Mouse (Mus musculus): ENCODE measurements around the gene Rgs10. TPM values are rescaled to one million over a fixed set of nuclear protein-coding genes. Genes with fewer than 3 reads are reported as not detected.

Rgs10 gene
- polyA plus RNA-seq, 1 experiment from 2014 or later, result 26.1 TPM

- Histone ChIP-seq H3K9ac (replicated peaks) (no peak overlapping the region), H3K4me2 (replicated peaks) (no peak overlapping the region), H3K4me3 (replicated peaks) (no peak overlapping the region), H3K36me3 (no peaks in the 10 kb centered on the region), H3K27ac (no peak overlapping the region), H3K27me3 (no peaks in the 10 kb centered on the region), H3K4me1 (replicated peaks) (no peaks in the 10 kb centered on the region), H3K9me3 (no peaks in the 10 kb centered on the region)
- WGBS, result 76% methylated on average over 3 of the region's 4 CpGs
- ATAC-seq, result no peak
Measured at GRCm38 (mm10) chr7:128365096-128365715, 53.4 kb downstream of the Rgs10 start.

GRCm38 (mm10) chr7:128364526-128364925 lies 54.0 kb downstream of the Rgs10 start:
- no peaks in the 10 kb centered on the region for H3K36me3 ChIP-seq
- no peak overlapping the region for H3K9ac ChIP-seq (replicated peaks)
- H3K4me3 ChIP-seq (replicated peaks), result no peak overlapping the region
- H3K4me2 ChIP-seq (replicated peaks), result no peak overlapping the region
- no peak overlapping the region for H3K27ac ChIP-seq
- H3K4me1 ChIP-seq (replicated peaks), result no peaks in the 10 kb centered on the region
- H3K27me3 ChIP-seq, result no peaks in the 10 kb centered on the region
- no peaks in the 10 kb centered on the region for H3K9me3 ChIP-seq
- 89% methylated on average over 11 of the region's 11 CpGs for WGBS
- ATAC-seq, result no peak

- Histone ChIP-seq H3K4me2 (replicated peaks) (no peak overlapping the region), H3K4me1 (replicated peaks) (no peaks in the 10 kb centered on the region), H3K9ac (replicated peaks) (no peak overlapping the region), H3K27me3 (no peaks in the 10 kb centered on the region), H3K4me3 (replicated peaks) (no peak overlapping the region), H3K27ac (no peak overlapping the region), H3K36me3 (no peaks in the 10 kb centered on the region), H3K9me3 (no peaks in the 10 kb centered on the region)
- ATAC-seq, result no peak
- 76% methylated on average over 10 of the region's 10 CpGs for WGBS
Measured at GRCm38 (mm10) chr7:128363806-128364205, 54.8 kb downstream of the Rgs10 start.

DNA sequence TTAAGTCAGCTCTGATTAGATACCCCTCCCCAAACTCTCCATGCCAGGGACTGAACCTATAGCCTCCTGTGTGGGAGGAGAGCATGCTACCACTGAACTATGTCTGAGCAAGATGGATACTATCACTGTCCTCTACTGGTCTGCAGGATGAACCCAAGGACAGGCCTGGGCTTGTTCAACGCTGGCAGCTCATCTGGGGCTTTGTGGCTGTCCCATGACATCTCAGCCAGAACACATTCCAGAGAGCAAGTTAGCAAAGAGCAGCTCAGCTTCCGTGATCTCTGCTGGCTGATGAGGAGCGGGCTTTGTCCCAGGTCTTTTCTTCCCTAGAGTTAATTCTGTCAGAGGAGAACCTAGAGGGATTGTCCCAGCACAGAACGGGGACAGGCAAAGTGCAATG lies 55.6 kb downstream of the Rgs10 start:
- Histone ChIP-seq H3K36me3 (no peaks in the 10 kb centered on the region), H3K27ac (no peak overlapping the region), H3K9me3 (no peaks in the 10 kb centered on the region), H3K9ac (replicated peaks) (no peak overlapping the region), H3K4me2 (replicated peaks) (no peak overlapping the region), H3K27me3 (no peaks in the 10 kb centered on the region), H3K4me3 (replicated peaks) (no peak overlapping the region), H3K4me1 (replicated peaks) (no peaks in the 10 kb centered on the region)
- 64% methylated on average over 4 of the region's 4 CpGs for WGBS
- no peak for ATAC-seq

DNA sequence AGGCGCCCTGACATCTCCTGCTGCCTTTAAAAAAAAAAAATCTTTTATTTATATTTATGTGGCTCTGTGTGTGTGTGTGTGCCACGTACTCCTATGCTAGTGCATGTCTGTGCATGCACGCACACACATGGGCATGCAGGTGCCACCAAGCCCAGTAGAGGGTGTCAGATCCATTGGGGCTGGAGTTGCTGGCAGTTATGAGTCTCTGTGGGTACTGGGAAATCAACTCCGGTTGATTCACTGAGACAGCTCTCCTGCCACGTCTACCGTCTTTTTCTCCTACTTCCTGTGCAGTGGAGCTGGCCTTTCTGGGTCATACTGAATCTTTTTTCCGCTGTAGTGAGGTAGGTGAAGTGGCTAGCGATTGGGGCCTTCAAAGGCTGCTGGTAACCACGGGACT lies 58.8 kb downstream of the Rgs10 start:
- ATAC-seq, result no peak
- Histone ChIP-seq H3K4me1 (replicated peaks) (no peaks in the 10 kb centered on the region), H3K4me3 (replicated peaks) (no peak overlapping the region), H3K27ac (no peak overlapping the region), H3K9ac (replicated peaks) (no peak overlapping the region), H3K36me3 (no peaks in the 10 kb centered on the region), H3K27me3 (no peaks in the 10 kb centered on the region), H3K4me2 (replicated peaks) (no peak overlapping the region), H3K9me3 (no peaks in the 10 kb centered on the region)
- 87% methylated on average over 9 of the region's 9 CpGs for WGBS

- 77% methylated on average over 7 of the region's 7 CpGs for WGBS
- Histone ChIP-seq H3K27me3 (no peaks in the 10 kb centered on the region), H3K27ac (no peak overlapping the region), H3K9me3 (no peaks in the 10 kb centered on the region), H3K9ac (replicated peaks) (no peak overlapping the region), H3K36me3 (no peaks in the 10 kb centered on the region), H3K4me2 (replicated peaks) (no peak overlapping the region), H3K4me3 (replicated peaks) (no peak overlapping the region), H3K4me1 (replicated peaks) (no peaks in the 10 kb centered on the region)
- no peak for ATAC-seq
Measured at GRCm38 (mm10) chr7:128359164-128359563, 59.4 kb downstream of the Rgs10 start.

DNA sequence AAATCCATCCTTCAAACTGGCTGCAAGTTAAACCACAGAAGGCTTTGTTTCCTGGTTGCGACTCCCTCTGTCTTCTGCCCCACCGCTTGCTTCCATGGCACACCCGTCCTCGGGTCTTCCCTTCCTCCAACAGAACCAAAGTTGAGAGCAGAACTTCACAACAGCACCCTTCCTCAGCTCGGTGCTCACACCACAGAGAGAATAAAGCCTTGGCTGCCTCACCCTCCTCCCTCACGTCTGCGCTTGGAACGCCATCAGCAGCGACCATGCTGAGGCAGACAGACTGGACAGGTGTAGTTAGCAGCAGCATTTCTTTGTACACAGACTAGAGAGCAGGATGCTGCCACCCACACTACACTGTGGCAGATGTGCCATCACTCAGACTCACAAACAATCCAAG lies 59.8 kb downstream of the Rgs10 start:
- Histone ChIP-seq H3K9ac (replicated peaks) (no peak overlapping the region), H3K4me1 (replicated peaks) (no peaks in the 10 kb centered on the region), H3K4me2 (replicated peaks) (no peak overlapping the region), H3K36me3 (no peaks in the 10 kb centered on the region), H3K27ac (no peak overlapping the region), H3K27me3 (no peaks in the 10 kb centered on the region), H3K4me3 (replicated peaks) (no peak overlapping the region), H3K9me3 (no peaks in the 10 kb centered on the region)
- no peak for ATAC-seq
- 80% methylated on average over 9 of the region's 9 CpGs for WGBS

GRCm38 (mm10) chr7:128356868-128357755 lies 61.4 kb downstream of the Rgs10 start:
- Histone ChIP-seq H3K4me1 (replicated peaks) (no peaks in the 10 kb centered on the region), H3K27me3 (no peaks in the 10 kb centered on the region), H3K27ac (no peak overlapping the region), H3K9ac (replicated peaks) (no peak overlapping the region), H3K9me3 (no peaks in the 10 kb centered on the region), H3K36me3 (no peaks in the 10 kb centered on the region), H3K4me2 (replicated peaks) (no peak overlapping the region), H3K4me3 (replicated peaks) (no peak overlapping the region)
- no peak for ATAC-seq
- WGBS, result 69% methylated on average over 9 of the region's 9 CpGs

- no peaks in the 10 kb centered on the region for H3K9me3 ChIP-seq
- no peak overlapping the region for H3K27ac ChIP-seq
- H3K27me3 ChIP-seq, result no peaks in the 10 kb centered on the region
- H3K4me1 ChIP-seq (replicated peaks), result no peaks in the 10 kb centered on the region
- ATAC-seq, result no peak
- no peak overlapping the region for H3K9ac ChIP-seq (replicated peaks)
- H3K4me3 ChIP-seq (replicated peaks), result no peak overlapping the region
- H3K4me2 ChIP-seq (replicated peaks), result no peak overlapping the region
- WGBS, result 87% methylated on average over 5 of the region's 5 CpGs
- H3K36me3 ChIP-seq, result no peaks in the 10 kb centered on the region
Measured at GRCm38 (mm10) chr7:128355463-128355862, 63.1 kb downstream of the Rgs10 start.

DNA sequence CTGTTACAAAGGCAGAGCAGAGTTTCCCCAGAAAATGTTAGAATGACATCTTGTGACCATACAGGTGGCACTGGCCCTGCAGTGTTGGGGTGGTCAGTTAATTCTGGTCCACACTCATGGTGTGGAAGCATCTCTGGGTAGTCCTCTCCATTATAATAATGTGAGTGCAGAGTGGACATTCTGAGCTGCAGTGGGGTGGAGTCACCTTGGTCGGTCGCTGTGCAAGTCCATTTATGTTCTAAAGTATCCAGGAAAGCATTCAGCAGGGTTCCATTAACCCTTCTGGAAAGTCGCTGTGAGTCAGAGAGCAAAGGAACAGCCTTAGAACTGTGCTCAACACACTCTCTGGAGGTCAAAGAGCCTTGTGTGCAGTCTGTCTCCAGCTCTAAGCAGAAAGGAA lies 65.8 kb downstream of the Rgs10 start:
- no peak overlapping the region for H3K27ac ChIP-seq

DNA sequence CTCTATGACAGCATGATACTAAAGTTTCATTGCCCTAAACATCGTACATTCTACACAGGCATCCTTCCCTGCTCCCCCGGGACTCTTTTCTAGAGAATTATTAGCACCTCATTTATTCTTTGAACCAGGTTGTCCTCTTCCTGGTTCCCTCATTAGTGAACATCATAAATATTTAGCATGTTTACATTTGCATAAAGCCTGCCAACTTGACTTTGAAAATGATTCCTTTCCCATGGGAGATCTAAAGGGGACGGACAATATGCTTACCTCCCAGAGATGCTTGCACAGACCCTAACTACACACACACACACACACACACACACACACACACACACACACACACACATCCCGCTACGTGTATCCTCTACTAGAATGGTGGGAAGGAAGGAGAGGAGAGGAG lies 67.4 kb downstream of the Rgs10 start:
- Histone ChIP-seq H3K36me3 (no peaks in the 10 kb centered on the region), H3K9ac (replicated peaks) (no peak overlapping the region), H3K27ac (no peak overlapping the region), H3K4me3 (replicated peaks) (no peak overlapping the region), H3K27me3 (no peaks in the 10 kb centered on the region), H3K9me3 (no peaks in the 10 kb centered on the region), H3K4me2 (replicated peaks) (no peak overlapping the region), H3K4me1 (replicated peaks) (peaks cover 14% of the 10 kb centered on the region)
- no peak for ATAC-seq
- 47% methylated on average over 5 of the region's 5 CpGs for WGBS

More for the DNA sequence above, 65.8 kb downstream of the Rgs10 start:
- Histone ChIP-seq H3K4me3 (replicated peaks) (no peak overlapping the region), H3K4me2 (replicated peaks) (no peak overlapping the region), H3K27me3 (no peaks in the 10 kb centered on the region), H3K9ac (replicated peaks) (no peak overlapping the region), H3K9me3 (no peaks in the 10 kb centered on the region), H3K36me3 (no peaks in the 10 kb centered on the region), H3K4me1 (replicated peaks) (peaks cover 10% of the 10 kb centered on the region)
- no peak for ATAC-seq
- 58% methylated on average over 3 of the region's 3 CpGs for WGBS

DNA sequence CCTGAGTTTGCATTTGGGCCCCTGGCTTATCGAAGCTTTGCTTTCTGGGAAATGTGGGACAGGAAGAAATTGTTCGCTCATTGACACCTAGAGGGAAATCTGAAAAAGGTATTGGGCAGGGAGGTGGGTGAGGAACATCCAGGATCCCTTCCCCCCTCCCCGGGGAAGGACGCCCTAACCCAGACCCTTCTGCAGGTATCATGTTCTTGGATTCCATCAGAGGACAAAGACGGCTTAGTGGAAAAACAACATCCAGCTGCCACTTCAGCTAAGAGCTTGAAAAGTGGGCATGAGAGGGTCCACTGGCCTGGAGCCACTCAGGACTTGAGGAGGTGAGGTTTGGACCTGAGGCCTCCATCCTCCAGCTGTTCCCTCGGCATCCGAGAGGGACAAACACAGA lies 68.2 kb downstream of the Rgs10 start:
- Histone ChIP-seq H3K27me3 (no peaks in the 10 kb centered on the region), H3K9me3 (no peaks in the 10 kb centered on the region), H3K27ac (no peak overlapping the region), H3K9ac (replicated peaks) (no peak overlapping the region), H3K4me1 (replicated peaks) (peaks cover 15% of the 10 kb centered on the region), H3K36me3 (no peaks in the 10 kb centered on the region), H3K4me3 (replicated peaks) (no peak overlapping the region), H3K4me2 (replicated peaks) (no peak overlapping the region)
- ATAC-seq, result no peak
- WGBS, result 91% methylated on average over 7 of the region's 7 CpGs

All from midbrain, embryonic 13.5 days (tissue).